Mouse (Mus musculus): Measurements from ENCODE around the gene Mast2. TPM values are rescaled to one million over a fixed set of nuclear protein-coding genes. Genes with fewer than 3 reads are reported as not detected.

Mast2 gene
- polyA plus RNA-seq, 1 experiment = 107 TPM

DNA sequence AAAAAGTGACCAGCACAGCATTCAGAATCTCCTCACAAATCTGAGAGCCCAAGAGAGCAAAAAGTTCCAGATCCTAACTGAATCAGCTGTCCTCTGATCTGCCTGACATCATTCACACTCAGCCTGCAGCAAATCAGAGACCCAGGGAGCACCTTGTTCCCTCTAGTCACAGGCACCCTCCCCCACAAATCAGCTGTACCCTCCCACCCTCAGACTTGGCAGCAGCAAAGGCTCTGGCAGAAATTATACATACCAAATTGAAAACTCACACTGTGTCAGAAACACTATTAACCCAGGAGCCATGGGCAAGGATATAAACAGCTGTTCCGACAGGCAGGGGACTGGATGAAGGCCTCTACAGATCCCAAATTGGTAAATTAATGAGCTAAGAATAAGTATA lies 92.3 kb downstream of the Mast2 start:
- Histone ChIP-seq H3K27me3 (ENCODE audit: control insufficient read depth, insufficient read depth, low read length) (no peaks in the 10 kb centered on the region), H3K36me3 (ENCODE audit: control insufficient read depth, insufficient read depth, low read length) (no peaks in the 10 kb centered on the region), H3K4me1 (ENCODE audit: control insufficient read depth, insufficient read depth, low read length) (no peaks in the 10 kb centered on the region), H3K4me3 (ENCODE audit: control insufficient read depth, low read depth, low read length) (no peak overlapping the region), H3K27ac (ENCODE audit: control insufficient read depth, insufficient read depth, low read depth, low read length) (no peak overlapping the region)
- TF ChIP-seq POLR2A (IDR thresholded peaks at IDR 0.05; ENCODE audit: control insufficient read depth, low read depth, low read length) (no peak), CTCF (IDR thresholded peaks at IDR 0.05; ENCODE audit: control insufficient read depth, insufficient read depth, insufficient replicate concordance, low read depth, low read length) (no peak)

DNA sequence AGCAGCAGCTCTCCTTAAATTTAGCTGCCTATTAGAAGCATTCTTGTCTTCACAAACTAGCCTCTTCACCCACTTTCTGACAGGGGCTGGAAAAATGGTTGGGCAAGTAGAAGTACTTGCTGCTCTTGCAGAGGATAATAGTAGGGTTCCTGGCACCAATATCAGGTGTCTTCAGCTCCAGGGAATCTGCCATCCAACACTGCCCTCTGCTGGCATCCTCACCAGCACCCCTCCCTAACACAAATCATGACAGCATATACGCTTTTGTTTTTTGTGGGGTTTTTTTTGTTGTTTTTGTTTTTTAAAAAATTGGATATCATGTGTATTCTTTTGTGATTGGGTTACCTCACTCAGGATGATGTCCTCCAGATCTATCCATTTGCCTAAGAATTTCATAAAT lies 105.9 kb downstream of the Mast2 start:
- Histone ChIP-seq H3K27me3 (ENCODE audit: control insufficient read depth, insufficient read depth, low read length) (no peaks in the 10 kb centered on the region), H3K4me3 (ENCODE audit: control insufficient read depth, low read depth, low read length) (no peak overlapping the region)

DNA sequence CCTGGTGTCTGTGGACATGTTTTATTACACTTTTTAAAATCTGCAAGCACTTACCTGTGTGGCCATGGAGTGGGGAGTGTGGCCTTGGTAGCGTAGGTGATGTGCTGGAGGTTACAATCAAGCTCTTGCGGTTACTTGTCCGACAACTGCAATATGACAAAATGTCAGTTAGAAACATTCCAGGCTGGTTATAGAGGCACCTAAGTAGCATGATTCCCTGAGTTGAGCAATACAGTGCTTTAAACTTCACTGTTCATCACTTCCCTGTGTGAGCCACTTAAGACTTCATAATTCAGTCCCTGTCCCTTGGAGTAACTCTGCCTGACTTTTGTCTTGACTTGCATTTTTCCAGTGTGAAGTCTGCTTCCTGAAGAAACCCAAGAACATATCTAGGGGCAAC lies 111.1 kb downstream of the Mast2 start:
- no peak for TF ChIP-seq POLR2A (IDR thresholded peaks at IDR 0.05; ENCODE audit: control insufficient read depth, low read depth, low read length)
- H3K36me3 ChIP-seq (ENCODE audit: control insufficient read depth, insufficient read depth, low read length) = peaks cover 3% of the 10 kb centered on the region; the same call in 1 of the 2 replicates
- no peak overlapping the region for H3K27ac ChIP-seq (ENCODE audit: control insufficient read depth, insufficient read depth, low read depth, low read length)
- no peak overlapping the region for H3K4me3 ChIP-seq (ENCODE audit: control insufficient read depth, low read depth, low read length)
- no peaks in the 10 kb centered on the region for H3K27me3 ChIP-seq (ENCODE audit: control insufficient read depth, insufficient read depth, low read length)
- no peaks in the 10 kb centered on the region for H3K4me1 ChIP-seq (ENCODE audit: control insufficient read depth, insufficient read depth, low read length)

More for the DNA sequence above, 105.9 kb downstream of the Mast2 start:
- no peaks in the 10 kb centered on the region for H3K4me1 ChIP-seq (ENCODE audit: control insufficient read depth, insufficient read depth, low read length)
- peaks cover 1% of the 10 kb centered on the region; the same call in 1 of the 2 replicates for H3K36me3 ChIP-seq (ENCODE audit: control insufficient read depth, insufficient read depth, low read length)
- no peak overlapping the region for H3K27ac ChIP-seq (ENCODE audit: control insufficient read depth, insufficient read depth, low read depth, low read length)
- TF ChIP-seq CTCF (IDR thresholded peaks at IDR 0.05; ENCODE audit: control insufficient read depth, insufficient read depth, insufficient replicate concordance, low read depth, low read length) (no peak), POLR2A (IDR thresholded peaks at IDR 0.05; ENCODE audit: control insufficient read depth, low read depth, low read length) (no peak)

DNA sequence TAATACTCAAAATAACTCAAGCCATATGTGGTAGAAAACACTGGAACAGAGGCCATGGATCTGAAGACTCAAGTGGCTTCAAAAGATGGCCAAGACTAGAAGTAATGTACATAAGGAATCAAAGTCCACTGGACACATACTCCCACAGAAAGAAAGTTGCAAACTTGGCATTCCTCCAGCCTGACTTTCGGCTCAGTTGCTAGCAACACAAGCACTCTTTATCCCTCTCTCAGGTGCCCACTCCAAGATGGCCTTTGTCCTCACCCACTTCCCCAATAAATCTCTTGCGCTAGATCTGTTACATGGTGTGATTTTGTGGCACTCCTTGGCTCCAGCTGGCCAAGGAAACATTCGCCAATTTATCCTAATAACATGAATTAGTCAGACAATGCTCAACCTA lies 111.5 kb downstream of the Mast2 start:
- no peak for TF ChIP-seq POLR2A (IDR thresholded peaks at IDR 0.05; ENCODE audit: control insufficient read depth, low read depth, low read length)
- TF ChIP-seq CTCF (IDR thresholded peaks at IDR 0.05; ENCODE audit: control insufficient read depth, insufficient read depth, insufficient replicate concordance, low read depth, low read length) = no peak

GRCm38 (mm10) chr4:116342119-116342518 lies 121.9 kb downstream of the Mast2 start:
- no peaks in the 10 kb centered on the region for H3K36me3 ChIP-seq (ENCODE audit: control insufficient read depth, insufficient read depth, low read length)
- H3K27ac ChIP-seq (ENCODE audit: control insufficient read depth, insufficient read depth, low read depth, low read length) = no peak overlapping the region
- no peaks in the 10 kb centered on the region for H3K27me3 ChIP-seq (ENCODE audit: control insufficient read depth, insufficient read depth, low read length)
- no peak overlapping the region for H3K4me3 ChIP-seq (ENCODE audit: control insufficient read depth, low read depth, low read length)
- no peaks in the 10 kb centered on the region for H3K4me1 ChIP-seq (ENCODE audit: control insufficient read depth, insufficient read depth, low read length)
- TF ChIP-seq CTCF (IDR thresholded peaks at IDR 0.05; ENCODE audit: control insufficient read depth, insufficient read depth, insufficient replicate concordance, low read depth, low read length) = no peak
- TF ChIP-seq POLR2A (IDR thresholded peaks at IDR 0.05; ENCODE audit: control insufficient read depth, low read depth, low read length) = no peak

More for the DNA sequence above, 111.5 kb downstream of the Mast2 start:
- H3K36me3 ChIP-seq (ENCODE audit: control insufficient read depth, insufficient read depth, low read length) = peaks cover 3% of the 10 kb centered on the region; the same call in 1 of the 2 replicates
- no peaks in the 10 kb centered on the region for H3K27me3 ChIP-seq (ENCODE audit: control insufficient read depth, insufficient read depth, low read length)
- no peak overlapping the region for H3K27ac ChIP-seq (ENCODE audit: control insufficient read depth, insufficient read depth, low read depth, low read length)
- no peak overlapping the region for H3K4me3 ChIP-seq (ENCODE audit: control insufficient read depth, low read depth, low read length)
- no peaks in the 10 kb centered on the region for H3K4me1 ChIP-seq (ENCODE audit: control insufficient read depth, insufficient read depth, low read length)

- no peak overlapping the region for H3K27ac ChIP-seq (ENCODE audit: control insufficient read depth, insufficient read depth, low read depth, low read length)
- TF ChIP-seq POLR2A (IDR thresholded peaks at IDR 0.05; ENCODE audit: control insufficient read depth, low read depth, low read length) = no peak
- no peak for TF ChIP-seq CTCF (IDR thresholded peaks at IDR 0.05; ENCODE audit: control insufficient read depth, insufficient read depth, insufficient replicate concordance, low read depth, low read length)
- no peak overlapping the region for H3K4me3 ChIP-seq (ENCODE audit: control insufficient read depth, low read depth, low read length)
- no peaks in the 10 kb centered on the region for H3K4me1 ChIP-seq (ENCODE audit: control insufficient read depth, insufficient read depth, low read length)
- H3K36me3 ChIP-seq (ENCODE audit: control insufficient read depth, insufficient read depth, low read length) = no peaks in the 10 kb centered on the region; the same call in 1 of the 2 replicates
- no peaks in the 10 kb centered on the region for H3K27me3 ChIP-seq (ENCODE audit: control insufficient read depth, insufficient read depth, low read length)
Observed at GRCm38 (mm10) chr4:116336294-116336693, 127.7 kb downstream of the Mast2 start.

DNA sequence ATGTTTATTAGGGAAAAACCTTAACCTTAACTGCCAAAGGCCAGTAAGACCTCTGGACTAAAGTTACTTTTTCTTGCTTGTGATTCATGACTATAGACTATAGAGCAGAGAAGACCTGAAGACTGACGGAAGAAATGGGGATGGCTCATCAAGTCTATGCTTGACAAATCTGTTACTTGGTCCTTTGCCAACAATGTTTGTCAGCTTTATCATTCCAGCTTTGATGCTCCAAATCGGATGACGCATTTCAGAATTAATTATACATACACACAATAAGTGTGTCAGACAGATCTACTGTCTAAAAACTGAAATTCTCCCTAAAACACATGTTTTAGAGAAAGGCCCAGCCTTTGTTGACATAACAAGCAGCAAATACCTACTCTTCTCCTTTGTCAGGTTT lies 134.7 kb downstream of the Mast2 start:
- TF ChIP-seq POLR2A (IDR thresholded peaks at IDR 0.05; ENCODE audit: control insufficient read depth, low read depth, low read length) = no peak
- H3K4me1 ChIP-seq (ENCODE audit: control insufficient read depth, insufficient read depth, low read length) = no peaks in the 10 kb centered on the region
- H3K27me3 ChIP-seq (ENCODE audit: control insufficient read depth, insufficient read depth, low read length) = no peaks in the 10 kb centered on the region
- no peak overlapping the region for H3K27ac ChIP-seq (ENCODE audit: control insufficient read depth, insufficient read depth, low read depth, low read length)
- no peak overlapping the region for H3K4me3 ChIP-seq (ENCODE audit: control insufficient read depth, low read depth, low read length)
- H3K36me3 ChIP-seq (ENCODE audit: control insufficient read depth, insufficient read depth, low read length) = peaks cover 2% of the 10 kb centered on the region

- Histone ChIP-seq H3K4me1 (ENCODE audit: control insufficient read depth, insufficient read depth, low read length) (no peaks in the 10 kb centered on the region), H3K27ac (ENCODE audit: control insufficient read depth, insufficient read depth, low read depth, low read length) (no peak overlapping the region), H3K4me3 (ENCODE audit: control insufficient read depth, low read depth, low read length) (no peak overlapping the region), H3K36me3 (ENCODE audit: control insufficient read depth, insufficient read depth, low read length) (peaks cover 4% of the 10 kb centered on the region), H3K27me3 (ENCODE audit: control insufficient read depth, insufficient read depth, low read length) (no peaks in the 10 kb centered on the region)
- TF ChIP-seq POLR2A (IDR thresholded peaks at IDR 0.05; ENCODE audit: control insufficient read depth, low read depth, low read length) (no peak), CTCF (IDR thresholded peaks at IDR 0.05; ENCODE audit: control insufficient read depth, insufficient read depth, insufficient replicate concordance, low read depth, low read length) (no peak)
Observed at GRCm38 (mm10) chr4:116322127-116322526, 141.9 kb downstream of the Mast2 start.
